Mouse (Mus musculus) kidney, postnatal 0 days (tissue): ENCODE data around the gene Gkn3. TPM values are rescaled to one million over a fixed set of nuclear protein-coding genes. Genes with fewer than 3 reads are reported as not detected.

ENCODE experiments used
- ATAC-seq: fragments of 200-750 bp; cut with Nextera tagmentation; replicated peaks from 2 replicates; pipeline ENCODE4 v1.8.0; 2017; ENCODE audit warnings: low read depth, moderate number of reproducible peaks, moderate TSS enrichment, moderate library complexity; ENCODE audit not compliant: low FRiP score
- DNase-seq: peaks from one replicate; pipeline ENCODE4 v3.0.0-alpha.2; 2016; ENCODE audit warnings: low spot score
- H3K27ac ChIP-seq: fragments of 300-500 bp; sonication (generic); 2 replicates; pipeline ENCODE4 v1.5.1; 2014; ENCODE audit warnings: mild to moderate bottlenecking
- H3K27me3 ChIP-seq: fragments of 300-500 bp; sonication (generic); 2 replicates; pipeline ENCODE4 v1.6.1; 2014; ENCODE audit warnings: low read length, mixed read lengths; ENCODE audit not compliant: insufficient read depth
- H3K36me3 ChIP-seq: fragments of 300-500 bp; sonication (generic); 2 replicates; pipeline ENCODE4 v1.6.1; 2014; ENCODE audit warnings: low read length, mixed read lengths; ENCODE audit not compliant: insufficient read depth
- H3K4me1 ChIP-seq: fragments of 300-500 bp; sonication (generic); replicated peaks from 2 replicates; pipeline ENCODE4 v1.6.1; 2014; ENCODE audit warnings: antibody characterized with exemption, low read length, mixed read lengths; ENCODE audit not compliant: insufficient read depth
- H3K4me2 ChIP-seq: fragments of 300-500 bp; sonication (generic); 2 replicates; pipeline ENCODE4 v1.6.1; 2014; ENCODE audit warnings: mild to moderate bottlenecking, low read length, moderate library complexity, mixed read lengths
- H3K4me3 ChIP-seq: fragments of 300-500 bp; sonication (generic); replicated peaks from 2 replicates; pipeline ENCODE4 v1.5.1; 2014; ENCODE audit warnings: low read depth, low read length
- H3K9ac ChIP-seq: fragments of 300-500 bp; sonication (generic); 2 replicates; pipeline ENCODE4 v1.6.1; 2014; ENCODE audit warnings: low read depth, low read length
- H3K9me3 ChIP-seq: fragments of 300-500 bp; sonication (generic); replicated peaks from 2 replicates; pipeline ENCODE4 v1.6.1; 2016; ENCODE audit warnings: low read length, inconsistent platforms, mixed read lengths
- CTCF ChIP-seq: IDR thresholded peaks from 2 replicates; pipeline ENCODE4 v1.5.1; 2016; ENCODE audit warnings: antibody characterized with exemption, low read depth, mild to moderate bottlenecking, moderate library complexity
- WGBS: fragments of 180-500 bp; shearing (Covaris S2); extraction: QIAGEN DNeasy Blood & Tissue Kit; methylation state at CpG from one replicate; pipeline ENCODE4 v1.1.7; 2014; 5-methylcytosine and 5-hydroxymethylcytosine counted together
- polyA plus RNA-seq: library from polyadenylated mRNA; unstranded; fragments of >200 nt; fragmentation: Nextera tagmentation; extraction: Ambion mirVana; gene quantifications from 2 replicates; pipeline ENCODE4 v1.2.1, GENCODE M21; 2015

Gkn3 gene
- polyA plus RNA-seq, 1 experiment from 2014 or later: 1.0 TPM

DNA sequence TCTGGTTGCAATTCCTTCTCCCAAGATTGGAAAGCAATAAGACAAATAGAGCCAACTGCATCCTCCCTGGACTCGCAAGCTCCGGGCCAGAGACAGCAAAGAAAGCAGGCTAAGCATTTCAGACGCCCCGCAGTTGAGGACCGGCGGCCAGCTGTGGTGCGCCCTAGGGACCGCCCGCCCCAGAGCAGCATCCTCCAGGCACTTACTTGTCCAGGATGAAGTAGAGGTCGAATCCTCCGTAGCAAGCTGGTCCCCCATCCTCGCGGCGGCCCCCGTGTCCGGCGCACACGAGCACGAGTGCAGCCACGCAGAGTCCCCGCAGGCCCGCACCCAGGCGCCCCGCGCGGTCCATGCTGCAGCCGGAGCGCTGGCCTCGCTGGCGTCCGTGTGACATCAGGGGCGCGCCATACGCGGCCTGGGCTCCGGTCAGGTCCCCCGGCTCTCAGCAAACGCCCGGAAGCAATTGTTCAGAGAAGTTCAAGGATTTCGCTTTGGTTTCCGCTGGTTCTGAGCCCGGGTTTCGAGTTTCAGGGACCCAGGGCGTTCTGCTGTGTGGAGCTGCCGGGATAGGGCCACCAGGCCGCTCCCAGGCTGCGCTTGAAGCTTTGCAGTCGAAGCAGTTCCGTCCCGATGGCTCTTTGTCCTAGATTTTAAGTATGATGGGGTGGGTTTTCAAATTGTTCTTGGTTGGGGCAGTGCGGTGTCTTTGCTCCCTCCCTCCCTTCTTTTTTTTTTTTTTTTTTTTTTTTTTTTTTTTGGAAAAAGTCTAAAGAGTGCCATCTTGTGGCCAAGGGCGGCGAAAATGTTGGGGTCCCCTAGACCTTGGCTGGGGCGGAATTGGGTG lies 53.4 kb downstream of the Gkn3 start, which contains the start of gene Antxr1:
Gene Antxr1, minus strand, starts transcription at position 731 of the 844 bp plus-strand sequence.
- under 1% methylated on average over 54 of the region's 54 CpGs for WGBS
- peak within 1 kb of the TSS; percentile 80 for H3K9ac ChIP-seq
- no peaks in the 10 kb centered on the region for H3K9me3 ChIP-seq
- H3K4me3 ChIP-seq: peak within 1 kb of the TSS; percentile 66
- DNase-seq (peak; percentile 76), ATAC-seq (peak; percentile 61)
- no peaks in the 10 kb centered on the region for H3K4me1 ChIP-seq
- peak within 1 kb of the TSS; percentile 82 for H3K27ac ChIP-seq
- H3K27me3 ChIP-seq: no peaks in the 10 kb centered on the region
- no peaks in the 10 kb centered on the region for H3K36me3 ChIP-seq
- peak; percentile 66 for TF ChIP-seq CTCF
- peak within 1 kb of the TSS; percentile 83 for H3K4me2 ChIP-seq

DNA sequence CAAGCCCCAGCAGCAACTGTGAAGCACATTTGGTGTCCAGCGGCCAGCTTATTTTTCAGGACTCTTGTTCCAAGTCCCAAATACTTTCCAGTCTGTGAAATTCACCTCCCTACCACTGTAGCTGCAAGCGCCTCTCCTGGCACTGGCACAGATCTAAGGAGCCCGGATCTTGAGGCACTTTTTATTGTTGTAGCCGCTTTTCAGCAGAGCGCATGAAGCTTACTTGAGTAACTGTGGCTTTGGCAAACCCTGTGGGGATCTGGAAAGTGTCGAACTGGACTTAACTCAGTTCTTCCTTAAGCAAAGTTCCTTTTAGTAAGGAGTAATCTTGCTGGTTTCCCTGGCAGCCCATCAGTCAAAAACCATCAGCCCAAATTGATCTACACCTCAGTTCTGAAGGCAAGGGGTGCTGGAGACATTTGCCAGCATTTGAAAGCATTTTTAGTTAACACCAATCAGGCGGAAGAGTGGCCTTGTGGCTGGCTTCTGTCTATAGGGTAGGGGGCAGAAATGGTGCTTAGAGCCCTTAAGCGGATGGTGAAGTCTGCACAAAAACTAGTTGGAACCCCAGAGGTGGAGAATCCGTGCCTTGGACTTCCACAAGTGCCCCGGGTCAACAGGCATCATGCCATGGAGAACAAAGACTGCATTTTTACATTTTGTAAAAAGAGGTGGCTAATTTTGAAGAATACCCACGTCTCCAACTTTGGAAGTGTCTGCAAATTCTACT lies 54.2 kb downstream of the Gkn3 start:
- H3K36me3 ChIP-seq: no peaks in the 10 kb centered on the region
- H3K9me3 ChIP-seq: no peaks in the 10 kb centered on the region
- peak overlapping the region; percentile 66 for H3K4me3 ChIP-seq
- DNase-seq (peak; percentile 76), ATAC-seq (no peak)
- peak overlapping the region; percentile 83 for H3K4me2 ChIP-seq
- peak overlapping the region; percentile 80 for H3K9ac ChIP-seq
- H3K27ac ChIP-seq: peak overlapping the region; percentile 82; the same call in 1 of the 2 replicates
- no peaks in the 10 kb centered on the region for H3K27me3 ChIP-seq
- 10% methylated on average over 11 of the region's 11 CpGs for WGBS
- TF ChIP-seq CTCF: no peak
- no peaks in the 10 kb centered on the region for H3K4me1 ChIP-seq

Other genes with a start within 250 kb of the Gkn3 start
- 5.0 and 5.2 TPM in 2 replicates for gene Antxr1, start 53.1 kb downstream of the Gkn3 start, polyA plus RNA-seq
- gene Gkn1, start 38.0 kb downstream of the Gkn3 start, polyA plus RNA-seq: not detected in 2 replicates
- gene Gkn2, start 15.6 kb downstream of the Gkn3 start, polyA plus RNA-seq: not detected in 2 replicates
- gene Bmp10, start 40.1 kb upstream of the Gkn3 start, polyA plus RNA-seq: not detected in 2 replicates
- 4.1 and 4.4 TPM in 2 replicates for gene Arhgap25, start 144.3 kb upstream of the Gkn3 start, polyA plus RNA-seq
- gene Prokr1, start 201.8 kb upstream of the Gkn3 start, polyA plus RNA-seq: 2.5 TPM in 2 replicates